Mouse (Mus musculus): ENCODE data around the gene Aif1. TPM values are rescaled to one million over a fixed set of nuclear protein-coding genes. Genes with fewer than 3 reads are reported as not detected.

Gene Aif1
- not detected for polyA plus RNA-seq (2017; shearing (Covaris generic))

DNA sequence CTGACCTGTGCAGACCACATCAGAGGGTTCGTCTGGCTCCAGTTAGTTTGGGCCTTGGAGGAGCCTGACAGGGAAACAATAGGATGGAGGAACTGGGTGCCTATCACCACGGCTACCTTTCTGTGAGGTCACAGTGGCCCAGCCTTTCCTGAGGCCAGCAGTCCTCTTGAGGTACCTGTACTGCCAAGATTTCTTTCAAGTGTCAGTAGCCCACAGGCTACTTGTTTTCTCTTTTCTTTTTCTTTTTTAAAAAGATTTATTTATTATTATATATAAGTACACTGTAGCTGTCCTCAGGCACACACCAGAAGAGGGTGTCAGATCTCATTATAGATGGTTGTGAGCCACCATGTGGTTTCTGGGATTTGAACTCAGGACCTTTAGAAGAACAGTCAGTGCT lies at the start of gene Aif1:
Aif1 (minus strand) TSS at position 101 of the 400 bp plus-strand sequence.

GRCm38 (mm10) chr17:35220156-35220952 lies 44.5 kb upstream of the Aif1 start, which contains the start of gene Gm16181:
Gene Gm16181 (plus strand): TSS chr17:35220834.

DNA sequence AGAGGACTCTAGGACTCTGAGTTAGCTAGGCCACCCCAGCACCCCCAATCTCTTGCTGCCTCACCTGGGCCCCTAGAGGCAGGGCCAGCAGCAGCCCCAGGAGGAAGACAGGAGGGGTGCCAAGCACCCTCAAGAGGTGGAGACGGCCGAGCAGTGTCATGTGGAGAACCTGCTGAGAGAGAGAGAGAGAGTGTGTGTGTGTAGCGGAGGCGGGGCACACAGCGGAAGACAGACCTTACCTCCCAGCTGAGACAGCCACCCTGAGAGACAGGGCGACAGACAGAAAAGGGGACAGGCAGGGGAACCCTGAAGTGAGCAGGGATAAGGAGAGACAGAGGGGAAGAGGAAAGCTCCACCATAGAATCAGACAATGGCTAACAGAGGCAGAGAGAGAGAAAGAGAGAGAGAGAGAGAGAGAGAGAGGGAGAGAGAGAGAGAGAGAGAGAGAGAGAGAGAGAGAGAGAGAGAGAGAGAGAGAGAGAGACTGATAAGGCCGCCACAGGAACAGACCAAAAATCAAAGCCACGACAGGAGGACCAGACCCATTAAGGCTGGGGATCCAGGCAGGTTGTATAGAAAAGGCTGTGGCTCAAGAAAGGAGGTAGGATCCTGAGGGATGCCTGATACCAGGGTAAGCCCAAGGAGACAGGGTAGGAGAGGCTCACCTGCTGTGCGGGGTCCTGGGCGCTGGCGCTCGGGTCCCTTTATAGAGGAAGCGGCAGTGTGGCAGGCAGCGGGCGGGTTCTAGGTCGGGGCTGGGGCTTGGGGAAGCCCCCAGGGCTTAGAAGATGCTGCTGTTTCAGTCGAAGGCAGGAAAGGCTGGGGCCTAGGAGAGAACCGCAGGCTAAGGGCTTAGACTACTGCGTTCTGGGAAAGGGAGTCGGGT lies 28.9 kb upstream of the Aif1 start, which contains the start of gene Lta:
Lta (minus strand) TSS at position 858 of the 886 bp plus-strand sequence.

DNA sequence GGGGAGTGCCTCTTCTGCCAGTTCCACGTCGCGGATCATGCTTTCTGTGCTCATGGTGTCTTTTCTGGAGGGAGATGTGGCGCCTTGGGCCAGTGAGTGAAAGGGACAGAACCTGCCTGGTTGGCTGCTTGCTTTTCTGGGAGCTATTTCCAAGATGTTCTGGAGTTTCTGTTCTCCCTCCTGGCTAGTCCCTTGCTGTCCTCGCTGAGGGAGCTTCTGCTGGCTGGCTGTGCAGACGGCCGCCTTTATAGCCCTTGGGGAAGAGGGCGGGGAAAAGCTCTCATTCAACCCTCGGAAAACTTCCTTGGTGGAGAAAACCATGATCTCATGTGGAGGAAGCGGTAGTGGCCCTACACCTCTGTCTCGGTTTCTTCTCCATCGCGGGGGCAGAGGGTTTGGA lies 25.9 kb upstream of the Aif1 start, which contains the start of gene Tnf:
Tnf (minus strand) TSS at position 221 of the 400 bp plus-strand sequence.

DNA sequence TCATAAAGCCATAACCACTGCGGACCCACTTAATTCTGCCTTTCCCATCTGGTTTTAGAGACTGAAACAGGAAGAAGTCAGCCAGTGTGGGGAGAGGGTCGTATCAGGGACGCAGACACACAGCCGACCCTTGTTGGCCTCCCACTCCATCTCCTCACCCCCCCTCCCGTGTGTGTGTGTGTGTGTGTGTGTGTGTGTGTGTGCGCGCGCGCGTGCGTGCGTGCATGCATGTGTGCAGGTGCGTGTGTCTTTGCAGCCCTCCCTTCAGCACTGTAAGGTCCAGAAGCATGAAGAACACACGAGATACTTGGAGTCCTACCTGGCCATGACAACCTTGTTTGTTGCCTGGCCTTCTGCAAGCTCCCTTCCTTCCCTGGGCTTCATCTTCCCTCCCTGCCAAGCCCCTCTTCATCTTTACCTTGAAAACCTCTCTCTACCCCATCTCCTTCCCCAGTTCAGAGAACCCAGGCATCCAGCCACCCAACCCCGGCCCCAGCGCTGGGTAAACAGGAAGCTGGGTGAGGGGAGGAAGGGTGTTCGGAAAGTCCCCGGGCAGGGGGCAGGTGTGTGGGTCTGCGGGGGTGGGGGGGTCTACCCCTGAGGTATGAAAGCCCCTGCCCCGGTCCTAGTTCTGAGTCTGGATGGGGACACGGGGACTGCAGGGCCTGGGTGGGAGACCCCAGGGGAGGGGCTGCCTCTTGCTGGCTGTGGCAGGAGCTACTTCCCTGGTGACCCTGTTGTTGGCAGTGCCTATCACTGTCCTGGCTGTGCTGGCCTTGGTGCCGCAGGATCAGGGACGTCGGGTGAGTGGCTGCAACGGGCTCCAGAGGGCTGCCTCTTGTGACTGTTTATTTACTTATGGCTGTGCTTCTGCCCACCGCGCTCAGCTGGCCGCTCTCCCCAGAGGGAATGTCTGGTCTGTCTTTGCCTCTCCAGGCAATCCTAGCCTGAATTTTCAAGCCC lies 18.3 kb upstream of the Aif1 start, which contains the start of gene Ltb:
Ltb (plus strand) TSS at position 559 of the 963 bp plus-strand sequence.

GRCm38 (mm10) chr17:35187959-35188610 lies 12.2 kb upstream of the Aif1 start, which contains the start of gene Lst1:
Gene Lst1 (minus strand): TSS chr17:35188439.

GRCm38 (mm10) chr17:35164568-35165450 lies 11.1 kb downstream of the Aif1 start, which contains the start of gene Prrc2a:
Gene Prrc2a (minus strand): TSS chr17:35164897.

DNA sequence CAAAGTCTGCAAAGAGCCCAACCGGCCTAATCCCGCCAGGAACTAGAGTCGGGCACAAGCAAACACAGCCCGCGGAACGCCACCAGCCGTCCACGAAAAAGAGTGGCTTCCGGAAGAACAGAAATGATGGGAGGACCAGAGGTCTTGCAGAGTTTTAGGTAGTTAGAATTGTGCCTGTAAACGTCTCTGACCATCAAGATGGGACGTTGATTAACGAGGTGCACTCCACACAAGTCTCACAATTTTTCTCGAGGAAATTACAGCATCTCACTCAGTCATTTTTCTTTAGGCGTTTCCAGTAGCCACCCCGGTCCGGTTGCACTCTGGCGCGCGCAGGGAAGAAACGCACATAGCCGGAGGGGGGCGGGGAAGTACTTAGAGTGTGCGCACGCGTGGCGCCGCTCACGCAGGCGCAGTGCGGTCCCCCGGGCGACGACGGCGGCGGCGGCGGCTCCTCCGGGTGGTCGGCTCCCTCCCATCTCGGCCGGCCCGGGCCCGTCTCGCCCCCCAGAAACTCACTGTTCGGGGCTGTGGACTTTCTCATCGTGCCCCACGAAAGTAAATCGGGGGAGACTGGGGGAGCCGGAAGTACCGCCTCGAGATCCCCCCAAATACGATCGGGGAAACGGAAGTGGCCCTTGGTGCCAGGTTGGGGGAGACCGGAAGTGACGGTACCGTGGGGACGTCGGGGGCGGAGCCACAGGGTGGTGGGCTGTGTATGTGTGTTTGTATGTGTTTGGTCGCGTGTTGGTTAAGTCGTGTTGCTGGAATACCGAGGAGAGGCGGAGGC lies 40.9 kb downstream of the Aif1 start, which contains the start of gene Bag6:
Bag6 (plus strand) TSS at position 378 of the 790 bp plus-strand sequence.

GRCm38 (mm10) chr17:35131500-35132173 lies 44.2 kb downstream of the Aif1 start, which contains the start of gene Apom:
Gene Apom (minus strand): TSS chr17:35132050.

DNA sequence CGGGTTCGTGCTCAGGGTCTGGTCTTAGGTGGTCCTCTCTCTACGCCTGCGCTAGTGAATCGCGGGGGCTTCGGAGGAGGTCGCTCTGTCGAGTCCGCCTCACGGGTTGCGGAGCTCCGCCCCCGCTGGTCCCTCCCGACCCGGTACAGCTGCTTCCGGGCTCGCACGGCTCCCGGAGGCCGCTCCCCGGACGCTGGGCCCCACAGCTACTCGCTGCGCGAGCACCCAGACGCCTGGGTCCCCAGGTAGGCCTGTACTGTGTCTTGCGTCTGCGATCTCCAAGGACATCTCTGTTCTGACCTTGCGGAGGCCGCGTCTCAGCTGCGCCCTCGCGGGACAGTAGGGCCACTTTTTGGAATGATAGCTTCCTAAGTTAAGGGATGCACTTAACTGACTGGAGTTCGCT lies 49.7 kb downstream of the Aif1 start, which contains the start of gene D17H6S53E:
D17H6S53E (plus strand) TSS at position 168 of the 406 bp plus-strand sequence.

DNA sequence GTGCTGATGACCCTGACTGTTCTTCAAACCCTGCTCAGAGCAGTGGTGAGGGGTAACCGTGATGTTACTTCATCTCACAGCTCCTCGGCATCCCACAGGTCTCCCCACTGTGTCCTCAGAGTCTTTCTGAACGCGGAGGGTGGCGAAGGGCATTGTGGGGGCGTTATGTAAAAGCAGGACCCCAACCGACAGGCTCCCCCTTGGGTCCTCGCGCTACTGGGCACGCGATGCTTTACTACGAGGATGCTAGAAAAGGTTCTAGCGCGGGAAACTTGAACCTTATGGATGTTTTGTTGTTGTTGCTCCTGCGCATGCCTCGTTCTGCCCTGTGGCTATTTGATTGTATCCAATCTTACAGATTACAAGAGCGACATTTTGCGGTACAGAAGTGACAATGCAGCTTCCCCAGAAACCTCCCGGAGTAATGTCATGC lies 54.0 kb downstream of the Aif1 start, which contains the start of gene Csnk2b:
Csnk2b (minus strand) TSS at position 183 of the 433 bp plus-strand sequence.

GRCm38 (mm10) chr17:35121143-35121799 lies 54.6 kb downstream of the Aif1 start, which contains the start of gene Gpank1:
Gene Gpank1 (plus strand): TSS chr17:35121455.

Other genes starting within 250 kb of the Aif1 start
- gene Neu1, start 244.8 kb downstream of the Aif1 start, polyA plus RNA-seq (2017; shearing (Covaris generic)) = 116 TPM
- gene Hspa1b, start 216.8 kb downstream of the Aif1 start, polyA plus RNA-seq (2017; shearing (Covaris generic)) = 785 TPM
- 42.4 TPM for gene Gm20481, start 206.2 kb downstream of the Aif1 start, polyA plus RNA-seq (2017; shearing (Covaris generic))
- gene Hspa1a, start 203.9 kb downstream of the Aif1 start, polyA plus RNA-seq (2017; shearing (Covaris generic)) = 403 TPM
- gene Hspa1l, start 203.4 kb downstream of the Aif1 start, polyA plus RNA-seq (2017; shearing (Covaris generic)) = 0.17 TPM
- 59.4 TPM for gene Lsm2, start 194.2 kb downstream of the Aif1 start, polyA plus RNA-seq (2017; shearing (Covaris generic))
- 151 TPM for gene Vars, start 175.1 kb downstream of the Aif1 start, polyA plus RNA-seq (2017; shearing (Covaris generic))
- gene Vwa7, start 159.5 kb downstream of the Aif1 start, polyA plus RNA-seq (2017; shearing (Covaris generic)) = not detected
- gene Sapcd1, start 148.1 kb downstream of the Aif1 start, polyA plus RNA-seq (2017; shearing (Covaris generic)) = not detected
- gene Msh5, start 129.3 kb downstream of the Aif1 start, polyA plus RNA-seq (2017; shearing (Covaris generic)) = 4.4 TPM
- gene Clic1, start 126.1 kb downstream of the Aif1 start, polyA plus RNA-seq (2017; shearing (Covaris generic)) = 228 TPM
- 0.95 TPM for gene Ddah2, start 117.0 kb downstream of the Aif1 start, polyA plus RNA-seq (2017; shearing (Covaris generic))
- gene Ly6g6c, start 110.7 kb downstream of the Aif1 start, polyA plus RNA-seq (2017; shearing (Covaris generic)) = not detected
- gene Mpig6b, start 109.9 kb downstream of the Aif1 start, polyA plus RNA-seq (2017; shearing (Covaris generic)) = not detected
- gene Ly6g6e, start 99.2 kb downstream of the Aif1 start, polyA plus RNA-seq (2017; shearing (Covaris generic)) = not detected
- not detected for gene Ly6g6d, start 98.0 kb downstream of the Aif1 start, polyA plus RNA-seq (2017; shearing (Covaris generic))
- gene Ly6g6f, start 90.5 kb downstream of the Aif1 start, polyA plus RNA-seq (2017; shearing (Covaris generic)) = not detected
- gene Abhd16a, start 86.8 kb downstream of the Aif1 start, polyA plus RNA-seq (2017; shearing (Covaris generic)) = 90.2 TPM
- gene Ly6g5c, start 67.8 kb downstream of the Aif1 start, polyA plus RNA-seq (2017; shearing (Covaris generic)) = not detected
- gene Ly6g5b, start 60.6 kb downstream of the Aif1 start, polyA plus RNA-seq (2017; shearing (Covaris generic)) = 1.2 TPM
- 64.4 TPM for gene Gpank1, start 54.6 kb downstream of the Aif1 start, polyA plus RNA-seq (2017; shearing (Covaris generic))
- 190 TPM for gene Csnk2b, start 54.0 kb downstream of the Aif1 start, polyA plus RNA-seq (2017; shearing (Covaris generic))
- gene D17H6S53E, start 49.7 kb downstream of the Aif1 start, polyA plus RNA-seq (2017; shearing (Covaris generic)) = 0.75 TPM
- not detected for gene Apom, start 44.0 kb downstream of the Aif1 start, polyA plus RNA-seq (2017; shearing (Covaris generic))
- 77.8 TPM for gene Bag6, start 40.9 kb downstream of the Aif1 start, polyA plus RNA-seq (2017; shearing (Covaris generic))
- 31.3 TPM for gene Prrc2a, start 11.2 kb downstream of the Aif1 start, polyA plus RNA-seq (2017; shearing (Covaris generic))
- 1.8 TPM for gene Lst1, start 12.4 kb upstream of the Aif1 start, polyA plus RNA-seq (2017; shearing (Covaris generic))
- gene Ltb, start 18.4 kb upstream of the Aif1 start, polyA plus RNA-seq (2017; shearing (Covaris generic)) = 754 TPM
- 4.2 TPM for gene Tnf, start 25.9 kb upstream of the Aif1 start, polyA plus RNA-seq (2017; shearing (Covaris generic))
- 24.6 TPM for gene Lta, start 29.3 kb upstream of the Aif1 start, polyA plus RNA-seq (2017; shearing (Covaris generic))
- not detected for gene Gm16181, start 44.8 kb upstream of the Aif1 start, polyA plus RNA-seq (2017; shearing (Covaris generic))
- 1.4 TPM for gene Atp6v1g2, start 57.6 kb upstream of the Aif1 start, polyA plus RNA-seq (2017; shearing (Covaris generic))
- 16.0 TPM for gene Nfkbil1, start 59.7 kb upstream of the Aif1 start, polyA plus RNA-seq (2017; shearing (Covaris generic))
- gene Ddx39b, start 65.7 kb upstream of the Aif1 start, polyA plus RNA-seq (2017; shearing (Covaris generic)) = 192 TPM
- 5,786 TPM for gene H2-D1, start 86.7 kb upstream of the Aif1 start, polyA plus RNA-seq (2017; shearing (Covaris generic))
- not detected for gene H2-Q1, start 144.3 kb upstream of the Aif1 start, polyA plus RNA-seq (2017; shearing (Covaris generic))
- gene H2-Q2, start 166.2 kb upstream of the Aif1 start, polyA plus RNA-seq (2017; shearing (Covaris generic)) = 7.0 TPM
- 50.9 TPM for gene H2-Q4, start 203.5 kb upstream of the Aif1 start, polyA plus RNA-seq (2017; shearing (Covaris generic))
- gene H2-Q6, start 248.8 kb upstream of the Aif1 start, polyA plus RNA-seq (2017; shearing (Covaris generic)) = 505 TPM

All from naive thymus-derived CD4-positive, alpha-beta T cell, adult 5 months (primary cell).